8 mouse cellular contexts compared by ENCODE assay signal in genomic region chr8:121104049-121104818, GRCm38 (mm10). TPM values are rescaled to one million over a fixed set of nuclear protein-coding genes. Genes with fewer than 3 reads are reported as not detected.
A peak's percentile ranks its signal among the peaks of the same experiment; 100 is the strongest.
DNase-seq lines count a peak whose midpoint lies in the region; ATAC-seq lines count a peak whose summit lies in the region.

No protein-coding gene starts in this region.

- whole genome bisulfite sequencing in liver, embryonic 12.5 days (ENCODE audit: insufficient replicate concordance) = 48% methylated on average over 17 of the region's 17 CpGs
- 53% methylated on average over 17 of the region's 17 CpGs for WGBS in hindbrain, embryonic 14.5 days
- 55% methylated on average over 17 of the region's 17 CpGs for WGBS in midbrain, embryonic 13.5 days

- no peaks in the 10 kb centered on the region for H3K27me3 ChIP-seq in liver, embryonic 12.5 days (replicated peaks)
- H3K27me3 ChIP-seq in hindbrain, embryonic 14.5 days (ENCODE audit: control insufficient read depth, insufficient read depth, low read length) = no peaks in the 10 kb centered on the region
- peaks cover under 1% of the 10 kb centered on the region; the same call in 1 of the 2 replicates for H3K27me3 ChIP-seq in midbrain, embryonic 13.5 days

- ATAC-seq in liver, embryonic 12.5 days = no peak
- no peak for ATAC-seq in hindbrain, embryonic 14.5 days (ENCODE audit: low FRiP score)
- ATAC-seq in midbrain, embryonic 13.5 days = peak; percentile 46; the same call in 1 of the 2 replicates

- H3K4me2 ChIP-seq in liver, embryonic 12.5 days = no peak overlapping the region
- H3K4me2 ChIP-seq in hindbrain, embryonic 14.5 days (replicated peaks) = no peak overlapping the region
- H3K4me2 ChIP-seq in midbrain, embryonic 13.5 days (replicated peaks) = no peak overlapping the region

- peaks cover 70% of the 10 kb centered on the region for H3K36me3 ChIP-seq in liver, embryonic 12.5 days
- H3K36me3 ChIP-seq in hindbrain, embryonic 14.5 days (replicated peaks; ENCODE audit: control insufficient read depth, insufficient read depth) = peaks cover 61% of the 10 kb centered on the region
- peaks cover 58% of the 10 kb centered on the region for H3K36me3 ChIP-seq in midbrain, embryonic 13.5 days

- H3K4me1 ChIP-seq in liver, embryonic 12.5 days = peaks cover 23% of the 10 kb centered on the region
- H3K4me1 ChIP-seq in hindbrain, embryonic 14.5 days (replicated peaks; ENCODE audit: control insufficient read depth, insufficient read depth, low read length) = peaks cover 11% of the 10 kb centered on the region
- peaks cover 24% of the 10 kb centered on the region for H3K4me1 ChIP-seq in midbrain, embryonic 13.5 days (replicated peaks)

- DNase-seq in liver = peak; percentile 79
- peak; percentile 72 to 75 for DNase-seq in cerebellum, adult 18-20 months
- DNase-seq in frontal cortex, adult 2 months (ENCODE audit: extremely low spot score in 1 of 2, low spot score in 1 of 2) = peak; percentile 28 to 84
- DNase-seq in hindbrain, embryonic 14.5 days (ENCODE audit: low spot score) = peak; percentile 91
- peak; percentile 64 to 73 for DNase-seq in layer of hippocampus, postnatal 36 days
- DNase-seq in spleen, postnatal 4 days (ENCODE audit: low spot score in 2 of 2) = peak; percentile 76 to 92

- H3K9ac ChIP-seq in liver, embryonic 12.5 days = no peak overlapping the region
- no peak overlapping the region for H3K9ac ChIP-seq in hindbrain, embryonic 14.5 days
- H3K9ac ChIP-seq in midbrain, embryonic 13.5 days (replicated peaks) = no peak overlapping the region

- no peaks in the 10 kb centered on the region for H3K9me3 ChIP-seq in liver, embryonic 12.5 days (replicated peaks)
- H3K9me3 ChIP-seq in hindbrain, embryonic 14.5 days (ENCODE audit: control insufficient read depth, low read length) = no peaks in the 10 kb centered on the region
- H3K9me3 ChIP-seq in midbrain, embryonic 13.5 days = no peaks in the 10 kb centered on the region

- H3K4me3 ChIP-seq in liver, embryonic 12.5 days = no peak overlapping the region
- H3K4me3 ChIP-seq in hindbrain, embryonic 14.5 days (replicated peaks; ENCODE audit: low read length) = no peak overlapping the region
- H3K4me3 ChIP-seq in midbrain, embryonic 13.5 days (replicated peaks) = no peak overlapping the region

- H3K27ac ChIP-seq in liver, embryonic 12.5 days = no peak overlapping the region
- no peak overlapping the region for H3K27ac ChIP-seq in hindbrain, embryonic 14.5 days
- H3K27ac ChIP-seq in midbrain, embryonic 13.5 days = no peak overlapping the region

RNA-seq across cellular contexts. Expression of gene Mthfsd, which starts 4.0 kb away (rescaled TPM):
- 30.5 and 32.4 TPM in 2 replicates for polyA plus RNA-seq in liver, embryonic 12.5 days (2016; fragmentation: Nextera tagmentation; extraction: Ambion mirVana)
- 87.9 and 95.5 TPM in 2 replicates for polyA plus RNA-seq in frontal cortex, adult 2 months (2012; rRNA removed)
- 34.6 and 45.6 TPM in 2 replicates for polyA plus RNA-seq in hindbrain, embryonic 14.5 days (2014; fragmentation: Nextera tagmentation; extraction: Ambion mirVana)
- total RNA-seq in layer of hippocampus, postnatal 36 days (2021) = 10 to 100 TPM; 31.8 to 36.9 TPM
- 57.8 and 60.7 TPM in 2 replicates for polyA plus RNA-seq in midbrain, embryonic 13.5 days (2015; fragmentation: Nextera tagmentation; extraction: Ambion mirVana)

RNA-seq across cellular contexts. Expression of gene Foxc2, which starts 11.7 kb away (rescaled TPM):
- 0.94 and 1.2 TPM in 2 replicates for polyA plus RNA-seq in liver, embryonic 12.5 days (2016; fragmentation: Nextera tagmentation; extraction: Ambion mirVana)
- polyA plus RNA-seq in frontal cortex, adult 2 months (2012; rRNA removed) = 1.5 TPM in 2 replicates
- polyA plus RNA-seq in hindbrain, embryonic 14.5 days (2014; fragmentation: Nextera tagmentation; extraction: Ambion mirVana) = 2.9 and 3.1 TPM in 2 replicates
- total RNA-seq in layer of hippocampus, postnatal 36 days (2021) = 1 to 10 TPM in 1 of 2 experiments, under 1 TPM in 1; 0.20 to 1.1 TPM
- 1.3 and 1.9 TPM in 2 replicates for polyA plus RNA-seq in midbrain, embryonic 13.5 days (2015; fragmentation: Nextera tagmentation; extraction: Ambion mirVana)

RNA-seq across cellular contexts. Expression of gene Foxf1, which starts 20.0 kb away (rescaled TPM):
- polyA plus RNA-seq in liver, embryonic 12.5 days (2016; fragmentation: Nextera tagmentation; extraction: Ambion mirVana) = 14.9 and 16.9 TPM in 2 replicates
- 2.1 and 2.4 TPM in 2 replicates for polyA plus RNA-seq in frontal cortex, adult 2 months (2012; rRNA removed)
- polyA plus RNA-seq in hindbrain, embryonic 14.5 days (2014; fragmentation: Nextera tagmentation; extraction: Ambion mirVana) = 1.1 and 1.7 TPM in 2 replicates
- under 1 TPM; 0.50 to 0.66 TPM for total RNA-seq in layer of hippocampus, postnatal 36 days (2021)
- 0.39 and 0.71 TPM in 2 replicates for polyA plus RNA-seq in midbrain, embryonic 13.5 days (2015; fragmentation: Nextera tagmentation; extraction: Ambion mirVana)

RNA-seq across cellular contexts. Expression of gene Foxl1, which starts 23.5 kb away (rescaled TPM):
- 0.35 and 0.41 TPM in 2 replicates for polyA plus RNA-seq in liver, embryonic 12.5 days (2016; fragmentation: Nextera tagmentation; extraction: Ambion mirVana)
- polyA plus RNA-seq in frontal cortex, adult 2 months (2012; rRNA removed) = 0.04 and 0.10 TPM in 2 replicates
- 0.12 and 0.25 TPM in 2 replicates for polyA plus RNA-seq in hindbrain, embryonic 14.5 days (2014; fragmentation: Nextera tagmentation; extraction: Ambion mirVana)
- not detected for total RNA-seq in layer of hippocampus, postnatal 36 days (2021)
- polyA plus RNA-seq in midbrain, embryonic 13.5 days (2015; fragmentation: Nextera tagmentation; extraction: Ambion mirVana) = 0.12 and 0.13 TPM in 2 replicates
